Mouse (Mus musculus): Measurements from ENCODE around the gene Kcnmb2.

DNA sequence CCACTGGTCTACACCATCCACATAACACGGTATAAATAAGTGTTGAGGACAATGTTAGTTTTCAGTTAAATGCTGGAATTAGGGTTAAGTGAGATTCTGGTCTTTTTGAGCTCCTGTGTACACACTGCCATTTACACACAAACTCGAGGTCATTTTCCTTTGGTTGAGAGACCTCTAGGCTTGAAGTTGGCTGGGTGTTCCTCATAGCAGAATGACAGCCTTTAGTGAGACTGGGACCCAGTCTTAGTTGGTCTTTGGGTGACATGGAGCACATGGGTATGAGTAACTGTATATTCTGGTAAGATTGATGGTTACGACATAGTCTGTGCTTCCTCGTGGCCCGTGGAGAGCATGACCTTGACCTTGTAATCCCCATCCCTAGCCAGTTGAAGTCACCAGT lies 1.8 kb downstream of the Kcnmb2 start:
- TF ChIP-seq CTCF (conservative IDR thresholded peaks at IDR 0.05 in 1 of 2, IDR thresholded peaks at IDR 0.05 in 1 of 2; ENCODE audit: low read depth in 2 of 2, low read length in 2 of 2) (no peak), POLR2A (IDR thresholded peaks at IDR 0.05; ENCODE audit: low read depth, low read length) (no peak), USF2 (conservative IDR thresholded peaks at IDR 0.05; ENCODE audit: low read depth, low read length) (no peak), USF1 (IDR thresholded peaks at IDR 0.05; ENCODE audit: low read depth, low read length) (no peak), GABPA (IDR thresholded peaks at IDR 0.05; ENCODE audit: insufficient replicate concordance, low read depth, low read length) (no peak), RAD21 (IDR thresholded peaks at IDR 0.05; ENCODE audit: low read depth, low read length) (no peak), MEF2A (IDR thresholded peaks at IDR 0.05; ENCODE audit: borderline replicate concordance, low read depth, low read length) (no peak)
